Mouse (Mus musculus): ENCODE results near the gene Ndc1. TPM values are rescaled to one million over a fixed set of nuclear protein-coding genes. Genes with fewer than 3 reads are reported as not detected.
"Not testable (repeated sequence)": the region's sequence is repeated elsewhere in the genome, so short reads cannot be mapped to it uniquely, and the experiment has no call there.

Gene Ndc1
- polyA plus RNA-seq, 1 experiment from 2014 or later = 34.0 TPM

DNA sequence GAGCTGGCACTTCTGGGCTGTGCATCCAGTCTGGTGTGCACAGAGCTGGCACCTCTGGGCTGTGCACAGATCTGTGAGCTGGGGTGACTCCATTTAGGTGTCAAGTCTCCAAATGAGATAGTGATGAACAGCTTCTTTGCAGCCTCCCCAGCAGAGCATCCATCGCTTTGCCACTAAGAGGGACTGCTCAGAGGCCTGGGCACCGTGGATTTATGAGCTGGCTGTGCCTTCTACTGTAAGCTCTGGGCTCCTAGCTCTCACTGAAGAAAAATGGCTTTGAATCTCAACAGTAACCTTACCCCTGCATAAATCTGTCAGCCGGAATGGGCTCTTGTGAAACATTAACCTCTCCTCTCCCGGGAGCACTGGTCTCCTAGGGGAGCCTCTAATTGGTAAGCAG, 13.0 kb upstream of the Ndc1 start:
- H3K27ac ChIP-seq (replicated peaks; ENCODE audit: low read depth, low read length) = no peak overlapping the region
- H3K4me1 ChIP-seq (ENCODE audit: control insufficient read depth, insufficient read depth, low read length) = no peaks in the 10 kb centered on the region
- H3K4me2 ChIP-seq (ENCODE audit: low read depth, low read length) = no peak overlapping the region
- peaks cover 9% of the 10 kb centered on the region; the same call in 1 of the 2 replicates for H3K36me3 ChIP-seq (ENCODE audit: control insufficient read depth, insufficient read depth, low read length)
- peak; percentile 26; the same call in 1 of the 2 replicates for ATAC-seq (ENCODE audit: low read depth)
- H3K27me3 ChIP-seq (replicated peaks; ENCODE audit: control insufficient read depth, insufficient read depth, low read length) = no peaks in the 10 kb centered on the region
- 32% methylated on average over 4 of the region's 4 CpGs for WGBS
- H3K9me3 ChIP-seq (ENCODE audit: control insufficient read depth, low read length) = no peaks in the 10 kb centered on the region
- H3K9ac ChIP-seq (ENCODE audit: low read depth, low read length) = no peak overlapping the region
- peak; percentile 32 for DNase-seq (ENCODE audit: low spot score)
- H3K4me3 ChIP-seq (ENCODE audit: low read depth, low read length) = no peak overlapping the region

DNA sequence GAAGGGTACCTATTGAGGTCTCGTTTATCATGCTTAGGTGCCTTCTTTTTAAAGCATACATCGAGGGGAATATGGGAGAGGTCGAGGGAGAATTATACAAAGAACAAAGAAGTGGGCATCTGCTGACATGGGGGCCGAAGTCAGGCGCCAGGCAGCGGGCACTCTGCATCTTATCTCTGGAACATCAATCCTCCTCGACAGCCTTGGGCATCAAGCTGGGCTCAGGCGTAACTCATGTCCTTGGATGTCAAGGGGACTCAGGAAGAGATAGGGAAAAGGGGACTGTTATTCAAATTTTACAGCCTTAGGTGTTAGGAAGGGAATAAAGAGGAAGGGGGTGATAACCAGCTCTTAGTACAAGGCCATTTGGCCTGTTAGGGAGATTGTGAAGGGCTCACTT, 10.4 kb upstream of the Ndc1 start:
- ATAC-seq (ENCODE audit: low read depth); H3K27ac ChIP-seq (replicated peaks; ENCODE audit: low read depth, low read length); H3K9me3 ChIP-seq (ENCODE audit: control insufficient read depth, low read length); DNase-seq (ENCODE audit: low spot score); H3K4me3 ChIP-seq (ENCODE audit: low read depth, low read length); H3K36me3 ChIP-seq (ENCODE audit: control insufficient read depth, insufficient read depth, low read length); H3K4me2 ChIP-seq (ENCODE audit: low read depth, low read length); H3K4me1 ChIP-seq (ENCODE audit: control insufficient read depth, insufficient read depth, low read length); H3K27me3 ChIP-seq (replicated peaks; ENCODE audit: control insufficient read depth, insufficient read depth, low read length); H3K9ac ChIP-seq (ENCODE audit: low read depth, low read length): not testable (repeated sequence)
- WGBS = 76% methylated on average over 8 of the region's 8 CpGs

- no peaks in the 10 kb centered on the region for H3K4me1 ChIP-seq (ENCODE audit: control insufficient read depth, insufficient read depth, low read length)
- H3K27me3 ChIP-seq (replicated peaks; ENCODE audit: control insufficient read depth, insufficient read depth, low read length) = no peaks in the 10 kb centered on the region
- H3K9me3 ChIP-seq (ENCODE audit: control insufficient read depth, low read length) = no peaks in the 10 kb centered on the region
- no peak overlapping the region for H3K4me2 ChIP-seq (ENCODE audit: low read depth, low read length)
- H3K36me3 ChIP-seq (ENCODE audit: control insufficient read depth, insufficient read depth, low read length) = peaks cover 4% of the 10 kb centered on the region; the same call in 1 of the 2 replicates
- H3K27ac ChIP-seq (replicated peaks; ENCODE audit: low read depth, low read length) = no peak overlapping the region
- no peak overlapping the region for H3K4me3 ChIP-seq (ENCODE audit: low read depth, low read length)
- H3K9ac ChIP-seq (ENCODE audit: low read depth, low read length) = no peak overlapping the region
- WGBS = 81% methylated on average over 3 of the region's 3 CpGs
- DNase-seq (ENCODE audit: low spot score) (no peak), ATAC-seq (ENCODE audit: low read depth) (no peak)
Measured at GRCm38 (mm10) chr4:107358460-107358859, 9.1 kb upstream of the Ndc1 start.

DNA sequence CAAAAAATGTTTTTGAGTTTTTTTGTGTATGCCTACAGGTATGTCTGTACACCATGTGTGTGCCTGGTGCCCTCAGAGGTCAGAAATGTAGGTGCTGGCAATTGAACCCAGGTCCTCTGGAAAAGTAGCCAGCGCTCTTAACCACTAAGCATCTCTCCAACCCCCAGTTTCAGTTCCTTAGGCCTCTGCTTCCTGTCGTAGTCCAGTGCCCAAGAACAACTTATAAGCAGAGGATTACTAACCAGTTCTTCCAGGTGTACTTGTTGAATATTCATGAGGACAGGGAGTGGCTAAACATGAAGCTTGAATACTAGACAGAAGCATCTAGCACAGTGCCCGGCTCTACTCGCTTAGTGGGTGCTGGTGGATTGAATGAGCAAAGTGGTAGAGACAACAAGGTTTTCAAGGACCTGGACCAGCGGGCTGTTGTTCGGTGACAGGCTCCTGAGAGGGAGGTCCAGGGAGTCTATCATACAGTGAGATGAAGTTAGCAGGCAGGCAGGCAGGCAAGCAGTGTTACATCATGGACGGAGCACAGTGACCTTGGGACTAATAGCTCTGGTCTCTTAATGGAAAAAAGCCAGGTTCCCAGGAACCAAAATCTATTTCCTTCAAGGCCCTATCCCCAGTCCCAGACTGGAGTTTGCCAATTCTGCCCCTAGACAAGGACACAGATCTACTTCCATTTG, 7.0 kb upstream of the Ndc1 start:
- Histone ChIP-seq H3K9me3 (ENCODE audit: control insufficient read depth, low read length) (no peaks in the 10 kb centered on the region), H3K9ac (ENCODE audit: low read depth, low read length) (no peak overlapping the region), H3K36me3 (ENCODE audit: control insufficient read depth, insufficient read depth, low read length) (peaks cover 4% of the 10 kb centered on the region; the same call in 1 of the 2 replicates), H3K27me3 (replicated peaks; ENCODE audit: control insufficient read depth, insufficient read depth, low read length) (no peaks in the 10 kb centered on the region), H3K4me1 (ENCODE audit: control insufficient read depth, insufficient read depth, low read length) (no peaks in the 10 kb centered on the region), H3K27ac (replicated peaks; ENCODE audit: low read depth, low read length) (no peak overlapping the region), H3K4me2 (ENCODE audit: low read depth, low read length) (no peak overlapping the region), H3K4me3 (ENCODE audit: low read depth, low read length) (no peak overlapping the region)
- WGBS = 82% methylated on average over 7 of the region's 7 CpGs
- no peak for ATAC-seq (ENCODE audit: low read depth)
- peak; percentile 9 for DNase-seq (ENCODE audit: low spot score)

- Histone ChIP-seq H3K4me3 (ENCODE audit: low read depth, low read length) (no peak overlapping the region), H3K27ac (replicated peaks; ENCODE audit: low read depth, low read length) (no peak overlapping the region), H3K9ac (ENCODE audit: low read depth, low read length) (no peak overlapping the region), H3K4me2 (ENCODE audit: low read depth, low read length) (no peak overlapping the region), H3K9me3 (ENCODE audit: control insufficient read depth, low read length) (no peaks in the 10 kb centered on the region), H3K27me3 (replicated peaks; ENCODE audit: control insufficient read depth, insufficient read depth, low read length) (no peaks in the 10 kb centered on the region), H3K4me1 (ENCODE audit: control insufficient read depth, insufficient read depth, low read length) (no peaks in the 10 kb centered on the region), H3K36me3 (ENCODE audit: control insufficient read depth, insufficient read depth, low read length) (peaks cover 4% of the 10 kb centered on the region; the same call in 1 of the 2 replicates)
- ATAC-seq (ENCODE audit: low read depth) (no peak), DNase-seq (ENCODE audit: low spot score) (no peak)
- WGBS = 71% methylated on average over 4 of the region's 4 CpGs
Measured at GRCm38 (mm10) chr4:107362755-107363154, 4.8 kb upstream of the Ndc1 start.

DNA sequence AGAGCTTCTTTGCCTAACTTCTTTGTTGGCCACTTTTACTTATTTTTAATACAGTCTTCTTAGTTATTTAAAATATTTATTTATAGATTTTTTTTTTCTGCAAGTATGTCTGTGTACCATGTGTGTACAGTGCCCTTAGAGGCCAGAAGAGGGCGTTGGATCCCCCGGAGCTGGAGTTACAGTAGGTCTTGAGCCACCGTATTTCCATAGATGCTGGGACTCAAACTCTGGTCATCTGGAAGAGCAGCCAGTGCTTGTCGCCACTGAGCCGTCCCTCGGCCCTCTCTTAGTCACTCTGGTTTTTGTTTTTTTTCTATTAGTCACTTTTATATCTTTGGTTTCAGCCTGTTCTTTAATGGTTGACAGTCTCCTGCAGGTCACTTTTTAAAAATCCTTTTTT, 4.0 kb upstream of the Ndc1 start:
- 77% methylated on average over 6 of the region's 6 CpGs for WGBS
- no peak for DNase-seq (ENCODE audit: low spot score)
- Histone ChIP-seq H3K27ac (replicated peaks; ENCODE audit: low read depth, low read length) (no peak overlapping the region), H3K9ac (ENCODE audit: low read depth, low read length) (no peak overlapping the region), H3K4me2 (ENCODE audit: low read depth, low read length) (no peak overlapping the region), H3K4me1 (ENCODE audit: control insufficient read depth, insufficient read depth, low read length) (peaks cover under 1% of the 10 kb centered on the region; the same call in 1 of the 2 replicates), H3K36me3 (ENCODE audit: control insufficient read depth, insufficient read depth, low read length) (peaks cover 1% of the 10 kb centered on the region; the same call in 1 of the 2 replicates), H3K4me3 (ENCODE audit: low read depth, low read length) (no peak overlapping the region), H3K9me3 (ENCODE audit: control insufficient read depth, low read length) (no peaks in the 10 kb centered on the region), H3K27me3 (replicated peaks; ENCODE audit: control insufficient read depth, insufficient read depth, low read length) (no peaks in the 10 kb centered on the region)
- ATAC-seq (ENCODE audit: low read depth) = no peak

DNA sequence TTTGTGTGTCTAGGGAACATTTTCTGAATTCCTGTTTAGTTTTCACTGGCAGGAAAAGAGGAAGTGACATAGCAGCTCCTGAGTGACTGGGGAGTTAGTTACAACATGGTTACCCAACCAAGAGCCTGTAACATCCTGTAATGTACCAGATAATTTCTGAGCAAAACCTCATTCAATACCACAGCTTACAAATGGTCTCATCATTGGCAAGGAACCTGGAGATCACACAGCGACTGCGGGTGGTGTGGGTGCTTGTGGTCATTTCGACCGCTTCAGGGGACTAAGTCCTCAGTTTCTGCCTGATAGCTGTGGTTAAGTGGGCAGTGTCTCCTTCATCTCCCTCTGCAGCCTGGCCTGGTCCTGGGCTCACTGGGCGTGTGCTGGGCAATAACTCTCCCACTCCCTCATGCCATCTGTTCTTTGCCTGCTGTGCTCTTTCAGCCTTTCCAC, 3.4 kb upstream of the Ndc1 start:
- peak; percentile 28 for DNase-seq (ENCODE audit: low spot score)
- no peak for ATAC-seq (ENCODE audit: low read depth)
- Histone ChIP-seq H3K27me3 (replicated peaks; ENCODE audit: control insufficient read depth, insufficient read depth, low read length) (no peaks in the 10 kb centered on the region), H3K4me1 (ENCODE audit: control insufficient read depth, insufficient read depth, low read length) (peaks cover 5% of the 10 kb centered on the region; the same call in 1 of the 2 replicates), H3K36me3 (ENCODE audit: control insufficient read depth, insufficient read depth, low read length) (no peaks in the 10 kb centered on the region), H3K27ac (replicated peaks; ENCODE audit: low read depth, low read length) (no peak overlapping the region), H3K4me3 (ENCODE audit: low read depth, low read length) (no peak overlapping the region), H3K4me2 (ENCODE audit: low read depth, low read length) (no peak overlapping the region), H3K9ac (ENCODE audit: low read depth, low read length) (no peak overlapping the region; the same call in 1 of the 2 replicates), H3K9me3 (ENCODE audit: control insufficient read depth, low read length) (no peaks in the 10 kb centered on the region)
- WGBS = 77% methylated on average over 5 of the region's 5 CpGs

DNA sequence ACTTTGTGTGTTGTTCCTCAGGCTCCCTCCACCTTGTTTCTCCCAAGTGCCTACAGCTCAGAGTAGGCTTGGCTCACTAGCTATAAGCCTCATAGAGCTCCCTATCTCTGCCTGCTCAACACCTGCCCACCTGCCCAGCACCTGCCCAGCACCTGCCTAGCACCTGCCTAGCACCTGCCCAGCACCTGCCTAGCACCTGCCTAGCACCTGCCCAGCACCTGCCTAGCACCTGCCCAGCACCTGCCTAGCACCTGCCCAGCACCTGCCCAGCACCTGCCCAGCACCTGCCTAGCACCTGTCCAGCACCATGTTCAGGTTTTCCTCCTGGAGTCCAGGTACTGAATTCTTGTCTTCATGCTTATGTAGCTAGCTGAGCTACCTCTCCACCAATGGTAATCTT, 1.2 kb upstream of the Ndc1 start:
- not testable (repeated sequence) for H3K36me3 ChIP-seq (ENCODE audit: control insufficient read depth, insufficient read depth, low read length); H3K4me2 ChIP-seq (ENCODE audit: low read depth, low read length); ATAC-seq (ENCODE audit: low read depth); H3K9ac ChIP-seq (ENCODE audit: low read depth, low read length); H3K27me3 ChIP-seq (replicated peaks; ENCODE audit: control insufficient read depth, insufficient read depth, low read length); H3K4me3 ChIP-seq (ENCODE audit: low read depth, low read length); H3K9me3 ChIP-seq (ENCODE audit: control insufficient read depth, low read length); H3K4me1 ChIP-seq (ENCODE audit: control insufficient read depth, insufficient read depth, low read length); H3K27ac ChIP-seq (replicated peaks; ENCODE audit: low read depth, low read length); DNase-seq (ENCODE audit: low spot score)

DNA sequence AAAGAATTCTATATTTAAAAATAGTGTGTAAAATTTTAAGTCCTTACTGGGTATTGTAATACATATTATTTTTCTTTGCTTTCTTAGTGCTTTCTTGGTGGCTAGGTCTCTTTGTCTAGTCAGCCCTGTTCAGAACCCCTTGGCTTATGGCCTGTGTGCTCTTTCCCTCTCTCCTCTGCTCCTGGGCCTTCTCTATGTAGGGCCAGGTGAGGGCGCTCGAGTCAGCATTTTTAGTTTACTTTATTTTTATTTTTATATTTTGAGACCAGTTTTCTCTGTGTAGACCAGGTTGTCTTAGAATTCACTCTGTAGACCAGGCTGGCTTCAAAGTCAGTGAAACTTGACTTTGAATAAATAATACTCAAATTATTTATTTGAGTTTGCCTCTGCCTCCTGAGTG, 4.7 kb downstream of the Ndc1 start:
- Histone ChIP-seq H3K27me3 (replicated peaks; ENCODE audit: control insufficient read depth, insufficient read depth, low read length) (no peaks in the 10 kb centered on the region), H3K4me2 (ENCODE audit: low read depth, low read length) (no peak overlapping the region), H3K9me3 (ENCODE audit: control insufficient read depth, low read length) (no peaks in the 10 kb centered on the region), H3K4me1 (ENCODE audit: control insufficient read depth, insufficient read depth, low read length) (peaks cover 5% of the 10 kb centered on the region; the same call in 1 of the 2 replicates), H3K36me3 (ENCODE audit: control insufficient read depth, insufficient read depth, low read length) (peaks cover 61% of the 10 kb centered on the region), H3K4me3 (ENCODE audit: low read depth, low read length) (no peak overlapping the region), H3K27ac (replicated peaks; ENCODE audit: low read depth, low read length) (no peak overlapping the region), H3K9ac (ENCODE audit: low read depth, low read length) (no peak overlapping the region)
- DNase-seq (ENCODE audit: low spot score) = no peak
- WGBS = 64% methylated on average over 2 of the region's 2 CpGs
- no peak for ATAC-seq (ENCODE audit: low read depth)
